Mouse (Mus musculus): ENCODE measurements around the gene Eif2a.

DNA sequence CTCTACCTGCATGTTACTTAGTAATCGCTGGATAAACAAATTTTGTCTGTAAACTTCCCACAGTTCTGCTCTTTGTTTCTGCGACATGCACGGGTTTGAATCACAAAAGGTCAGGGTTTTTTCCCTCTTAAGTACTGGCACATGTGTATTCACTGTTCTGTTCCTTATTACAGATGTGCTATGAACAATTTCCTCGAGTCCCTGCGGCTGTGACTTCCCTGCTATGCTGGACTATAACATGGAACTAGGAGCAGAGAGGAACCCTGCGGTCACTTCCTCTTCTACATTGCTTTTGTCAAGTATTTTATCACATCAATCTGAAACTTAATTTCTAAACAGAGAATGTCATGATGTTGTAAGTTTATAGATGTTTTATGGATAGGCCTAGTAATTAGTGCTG, 5.3 kb upstream of the Eif2a start:
- TF ChIP-seq POLR2A (IDR thresholded peaks at IDR 0.05; ENCODE audit: insufficient read length, low read depth) = no peak
- no peak for TF ChIP-seq CEBPB (IDR thresholded peaks at IDR 0.05; ENCODE audit: insufficient read depth, poor library complexity, severe bottlenecking)
- no peak for TF ChIP-seq USF1 (IDR thresholded peaks at IDR 0.05; ENCODE audit: low read depth)
- TF ChIP-seq E2F4 (IDR thresholded peaks at IDR 0.05; ENCODE audit: insufficient read depth) = no peak
- no peak for TF ChIP-seq SRF (IDR thresholded peaks at IDR 0.05; ENCODE audit: control insufficient read depth, insufficient read length, low read depth)
- no peak for TF ChIP-seq MYOG (IDR thresholded peaks at IDR 0.05; ENCODE audit: control insufficient read depth in 1 of 3, insufficient read depth in 1 of 3, insufficient read length in 2 of 3, low read depth in 2 of 3)
- TF ChIP-seq TCF12 (IDR thresholded peaks at IDR 0.05; ENCODE audit: insufficient read depth, poor library complexity, severe bottlenecking) = no peak
- TF ChIP-seq MAX (IDR thresholded peaks at IDR 0.05; ENCODE audit: low read depth) = no peak
- TF ChIP-seq POLR2AphosphoS2 (IDR thresholded peaks at IDR 0.05; ENCODE audit: insufficient read length, low read depth) = no peak
- TF ChIP-seq TCF3 (IDR thresholded peaks at IDR 0.05; ENCODE audit: insufficient read length, low read depth) = no peak
- no peak for TF ChIP-seq MYOD1 (IDR thresholded peaks at IDR 0.05; ENCODE audit: control insufficient read depth in 1 of 3, insufficient read length in 2 of 3, low read depth in 2 of 3)
- TF ChIP-seq REST (IDR thresholded peaks at IDR 0.05; ENCODE audit: insufficient read depth, insufficient read length) = no peak
